Mouse (Mus musculus) liver, adult (tissue): ENCODE results near the gene Smim13.

ENCODE experiments used
- GATA4 ChIP-seq: IDR thresholded peaks from 2 replicates; pipeline ENCODE4 v1.6.1; 2014; ENCODE audit warnings: mild to moderate bottlenecking, low read length; ENCODE audit not compliant: insufficient replicate concordance

Gene Smim13

DNA sequence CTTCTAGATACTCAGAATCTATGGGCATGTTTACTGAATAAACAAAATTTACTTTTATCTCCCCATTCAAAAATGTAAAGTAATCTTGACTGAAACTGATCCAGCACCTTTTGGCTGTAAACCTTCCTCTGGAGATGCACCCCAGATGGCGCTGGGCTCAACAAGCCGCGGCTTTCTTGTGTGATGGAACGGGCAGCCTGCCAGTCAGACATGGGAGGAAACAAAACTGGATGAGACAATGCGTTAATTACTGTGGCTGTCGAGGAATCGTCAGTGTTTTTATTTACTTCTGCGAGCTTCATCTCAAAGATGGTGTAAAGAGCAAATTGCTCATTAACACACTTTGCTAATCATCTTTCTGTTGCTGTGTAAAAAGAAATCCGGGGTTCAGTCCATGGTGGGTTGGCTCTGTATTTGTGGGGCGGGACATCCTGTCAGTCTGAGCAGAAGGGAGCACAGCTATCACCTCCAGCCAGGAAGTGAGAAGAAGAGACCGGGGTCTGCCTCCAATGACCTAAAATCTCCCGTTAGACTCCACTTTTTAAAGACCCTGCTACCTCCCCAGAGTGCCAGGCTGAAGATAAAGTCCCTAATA lies 18.2 kb upstream of the Smim13 start:
- no peak for TF ChIP-seq GATA4

DNA sequence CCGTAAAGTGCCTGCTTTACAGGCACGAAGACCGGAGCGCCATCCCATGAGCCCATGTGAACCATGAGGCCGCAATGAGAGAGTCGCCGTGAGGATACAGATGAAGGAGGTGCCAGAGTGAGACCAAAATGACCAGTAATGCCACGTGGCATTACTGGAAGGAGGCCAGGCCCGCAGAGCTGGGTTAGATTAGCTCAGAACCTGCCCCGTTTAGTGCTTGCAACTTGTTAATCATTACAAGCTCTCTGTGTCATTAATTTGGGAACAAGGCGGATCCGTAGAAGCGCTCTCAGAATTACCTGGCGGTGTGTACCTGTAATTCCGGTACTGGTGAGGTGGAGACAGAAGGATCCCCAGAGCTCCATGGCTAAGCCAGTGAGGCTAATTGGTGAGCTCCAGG lies 17.4 kb upstream of the Smim13 start:
- TF ChIP-seq GATA4: no peak

DNA sequence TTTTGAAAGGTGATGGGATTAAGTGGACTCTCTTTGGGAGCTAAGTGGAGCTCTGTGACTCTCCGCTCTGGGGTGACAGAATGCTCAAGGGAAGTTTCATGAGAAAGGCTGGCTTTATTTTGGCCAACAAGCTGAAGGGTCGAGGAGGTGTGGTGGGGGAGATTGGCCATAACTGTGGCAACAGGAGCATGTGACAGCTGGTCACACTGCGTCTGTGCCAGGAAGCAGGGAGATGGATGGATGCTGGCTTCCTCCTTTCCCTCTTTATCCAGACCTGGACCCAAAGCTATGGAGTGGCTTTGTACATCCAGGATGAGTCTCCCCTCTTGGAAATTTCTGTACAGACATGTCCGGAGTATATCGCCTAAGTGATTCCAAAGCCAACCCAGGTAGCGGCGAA lies 16.4 kb upstream of the Smim13 start:
- TF ChIP-seq GATA4: no peak

DNA sequence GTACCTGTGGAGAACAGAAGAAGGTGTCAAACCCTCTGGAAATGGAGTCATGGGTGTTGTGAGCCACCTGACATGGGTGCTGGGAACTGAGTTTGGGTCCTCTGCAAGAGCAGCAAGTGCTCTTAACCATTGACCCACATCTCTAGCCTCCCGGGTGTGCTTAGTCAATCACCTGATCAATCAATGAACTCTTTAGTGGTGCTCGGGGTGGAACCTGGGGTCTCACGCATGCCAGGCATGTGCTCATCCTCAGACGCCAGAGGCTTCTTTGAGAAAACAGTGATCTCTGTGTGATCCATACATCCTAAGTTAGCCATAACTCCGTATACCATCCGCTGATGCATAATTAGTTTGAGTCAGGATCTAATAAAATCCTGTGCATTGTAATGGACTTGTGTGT lies 14.5 kb upstream of the Smim13 start:
- no peak for TF ChIP-seq GATA4

DNA sequence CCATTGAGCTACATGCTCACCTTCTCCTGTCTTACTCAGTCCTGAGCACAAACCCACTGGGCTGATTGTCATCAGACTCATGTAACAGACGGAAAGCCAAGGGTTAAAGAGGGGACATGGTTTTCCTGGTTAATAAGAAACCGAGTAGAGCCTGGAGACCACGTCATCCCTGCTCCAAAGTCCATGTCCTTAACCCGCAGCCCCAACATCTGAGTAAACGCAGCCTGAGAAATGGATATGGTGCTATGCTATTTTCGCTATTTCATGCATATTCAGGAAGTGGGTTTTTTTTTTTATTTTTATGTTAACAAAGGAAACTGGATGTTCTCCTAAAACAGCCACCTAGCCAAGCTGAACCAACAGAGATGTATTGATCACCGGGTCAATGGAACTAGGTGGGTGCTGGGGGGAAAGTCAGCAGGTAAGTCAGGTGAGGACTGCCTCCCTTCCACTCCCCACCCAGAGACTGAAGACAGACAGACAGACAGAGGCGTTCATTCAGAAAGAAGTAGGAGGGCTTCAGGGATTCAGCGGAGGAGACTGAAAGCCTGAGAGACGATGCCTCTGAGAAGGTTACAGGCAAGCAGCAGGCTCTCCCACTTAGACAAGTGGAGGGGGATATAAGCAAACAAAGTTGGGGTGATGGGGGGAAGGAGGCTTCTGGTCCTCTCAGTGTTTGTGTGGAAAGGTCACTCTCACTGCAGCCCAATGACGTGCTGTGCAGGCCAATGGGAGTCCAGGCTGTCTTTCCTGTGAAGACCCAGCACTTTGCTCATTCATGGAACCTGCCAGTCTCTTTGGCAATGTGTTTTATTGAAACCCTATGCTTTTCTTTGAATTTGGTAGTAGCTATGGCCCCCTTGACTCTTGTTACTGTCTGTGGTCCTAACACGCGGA lies 13.6 kb upstream of the Smim13 start:
- no peak for TF ChIP-seq GATA4

DNA sequence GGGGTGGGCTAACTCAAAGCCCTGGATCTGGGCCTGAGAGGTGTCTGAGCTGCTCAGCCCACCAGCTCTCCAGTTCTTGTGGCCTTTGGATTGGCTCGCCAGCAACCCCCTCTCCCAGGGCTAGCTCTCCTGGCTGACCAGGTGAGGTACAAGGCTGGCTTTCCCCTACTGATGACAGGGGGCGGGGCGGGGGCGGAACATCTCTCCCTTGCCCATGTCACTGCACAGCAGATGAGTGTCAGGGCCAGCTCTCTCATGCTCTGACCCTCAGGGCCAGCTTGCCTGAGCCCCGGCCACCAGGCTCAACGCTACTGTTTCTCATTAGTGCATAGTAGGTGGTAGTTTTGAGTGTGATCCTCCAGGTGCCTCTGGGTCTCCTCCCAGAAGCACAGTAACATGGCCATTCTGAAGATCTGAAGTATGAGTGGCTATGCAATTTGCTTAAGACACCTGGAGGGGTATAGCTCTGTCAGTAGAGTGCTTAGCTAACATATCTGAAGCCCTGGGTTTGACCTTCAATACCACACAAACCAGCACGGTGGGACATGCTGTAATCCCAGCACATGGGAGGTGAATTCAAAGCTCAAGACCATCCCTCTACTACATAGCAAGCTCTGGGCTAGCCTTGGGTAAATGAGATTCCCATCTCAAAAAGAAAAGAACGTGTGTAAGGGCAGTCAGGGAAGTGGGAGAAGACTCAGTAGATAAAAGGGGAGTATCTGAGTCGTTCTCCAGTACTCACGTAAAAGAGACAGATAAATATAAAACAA lies 11.4 kb upstream of the Smim13 start:
- no peak for TF ChIP-seq GATA4

DNA sequence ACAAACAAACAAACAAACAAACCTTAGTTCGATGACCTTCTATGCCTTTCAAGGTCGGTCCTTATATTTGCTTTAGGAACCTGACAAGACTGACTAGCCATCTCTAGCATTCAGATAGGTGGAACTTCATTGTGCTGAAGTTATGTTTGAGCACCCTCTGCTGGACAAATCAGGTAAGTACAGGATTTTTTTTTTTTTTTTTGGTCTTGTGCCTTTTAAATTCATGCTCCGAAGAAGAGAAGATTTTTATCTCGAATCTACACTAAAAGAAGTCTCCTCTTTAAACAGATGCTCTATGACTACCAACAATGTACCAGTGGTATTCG lies 10.9 kb upstream of the Smim13 start:
- TF ChIP-seq GATA4: no peak

DNA sequence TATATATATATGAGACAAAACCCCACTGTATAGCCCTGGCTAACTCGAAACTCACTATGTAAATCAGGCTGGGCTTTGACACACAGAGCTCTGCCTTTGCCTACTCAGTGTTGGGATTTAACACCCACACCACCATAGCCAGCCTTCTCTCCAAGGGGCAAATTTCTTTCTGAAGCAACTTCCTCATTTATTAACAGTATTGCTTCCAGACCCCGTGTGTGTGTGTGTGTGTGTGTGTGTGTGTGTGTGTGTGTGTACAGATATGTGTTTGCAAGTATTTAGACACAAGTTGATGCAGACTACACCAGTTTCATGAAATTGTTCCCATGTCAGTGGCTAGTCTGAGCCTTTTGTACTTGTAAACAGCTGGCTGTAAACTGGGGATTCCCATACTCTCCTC lies 8.1 kb upstream of the Smim13 start:
- no peak for TF ChIP-seq GATA4

DNA sequence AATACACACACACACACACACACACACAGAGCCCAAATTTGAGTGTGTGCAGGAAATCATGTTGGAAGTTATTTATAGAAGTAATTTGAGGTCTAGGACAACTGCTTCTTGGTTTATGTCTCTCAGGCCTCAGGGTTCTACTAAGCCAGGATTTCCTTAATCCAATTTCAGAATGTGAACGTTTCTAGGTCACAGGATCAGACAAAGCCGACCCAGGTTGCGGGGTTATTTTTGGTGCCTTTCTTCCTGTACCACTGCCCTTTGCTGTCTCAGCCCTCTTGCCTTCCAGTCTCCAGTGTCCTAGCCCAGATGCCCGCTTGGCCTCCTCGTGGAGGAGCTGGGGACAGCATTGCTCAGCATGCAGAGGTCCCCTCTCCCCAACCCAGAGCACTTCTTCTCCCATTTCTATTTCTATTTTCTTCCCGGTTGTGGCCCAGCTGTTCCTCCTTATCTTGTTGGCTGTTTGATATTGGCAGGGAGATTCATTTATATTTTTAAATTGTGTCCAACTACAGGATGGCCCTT lies 5.3 kb upstream of the Smim13 start:
- TF ChIP-seq GATA4: no peak

DNA sequence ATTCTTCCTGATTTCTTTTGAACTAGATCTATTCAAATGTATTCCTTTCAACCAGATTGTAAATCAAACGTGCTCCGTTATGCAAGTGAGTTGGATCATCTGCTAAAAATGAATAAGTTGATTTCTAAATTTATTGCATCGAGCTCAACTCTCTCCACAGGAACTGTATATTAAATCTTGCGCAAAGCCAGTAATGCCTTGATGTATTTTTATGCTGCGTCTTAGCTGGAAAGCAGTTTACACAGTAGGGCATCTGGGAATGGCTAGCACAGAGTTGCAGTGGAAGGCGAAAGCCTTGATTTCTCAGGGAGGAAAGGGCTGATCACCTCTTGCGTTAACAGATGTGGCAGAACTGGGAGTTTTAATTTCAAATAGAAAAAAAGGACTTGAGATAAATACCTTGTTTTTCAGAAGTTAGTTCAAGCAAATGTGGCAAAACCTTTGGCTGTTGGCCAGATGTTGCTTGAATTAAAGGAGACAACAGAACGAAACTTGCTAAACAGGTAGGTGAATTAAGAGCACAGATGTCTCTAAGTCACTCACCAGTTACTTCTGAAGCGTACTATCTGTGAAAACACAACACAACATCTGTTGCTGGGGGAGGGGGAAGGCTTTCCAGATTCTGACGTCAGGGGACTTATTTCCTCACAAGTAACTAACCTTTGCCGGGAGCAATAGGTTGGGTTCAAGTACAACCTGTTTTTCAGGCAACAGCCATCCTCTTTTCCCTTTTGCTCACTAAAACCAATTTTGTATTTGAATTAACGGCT lies 708 bp upstream of the Smim13 start:
- TF ChIP-seq GATA4: no peak

DNA sequence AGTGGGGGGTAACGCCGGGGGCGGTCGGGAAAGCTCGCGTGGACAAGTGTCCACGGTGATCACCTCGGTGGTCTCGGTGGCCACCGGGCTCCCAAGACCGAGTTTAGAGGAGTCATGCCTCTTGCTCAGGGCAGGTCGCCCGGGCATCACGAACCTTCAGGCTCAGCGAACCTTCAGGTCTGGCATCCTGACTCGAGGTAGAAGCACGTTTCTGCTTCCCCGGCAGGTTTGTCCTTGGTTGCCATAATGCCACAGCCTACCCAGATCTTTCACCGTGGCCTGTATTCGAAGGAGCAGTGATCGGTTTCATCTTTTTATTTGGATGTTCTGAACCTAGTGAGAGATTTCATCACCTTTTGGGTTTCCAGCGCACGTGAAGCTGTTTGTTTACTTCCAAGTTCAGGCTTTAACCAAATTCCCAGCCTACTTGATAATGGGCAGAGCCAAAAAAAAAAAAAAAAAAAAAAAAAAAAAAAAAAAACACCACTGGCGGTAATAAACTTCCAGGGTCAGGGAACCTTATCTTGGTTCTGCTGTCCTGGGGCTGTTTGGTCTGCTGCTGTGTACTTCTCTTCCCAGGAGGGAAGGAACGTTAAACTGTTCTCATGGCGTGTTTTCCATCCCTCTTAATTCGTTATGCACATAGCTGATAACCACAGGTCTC lies 806 bp downstream of the Smim13 start:
- TF ChIP-seq GATA4: peak; percentile 22; the same call in 1 of the 2 replicates

DNA sequence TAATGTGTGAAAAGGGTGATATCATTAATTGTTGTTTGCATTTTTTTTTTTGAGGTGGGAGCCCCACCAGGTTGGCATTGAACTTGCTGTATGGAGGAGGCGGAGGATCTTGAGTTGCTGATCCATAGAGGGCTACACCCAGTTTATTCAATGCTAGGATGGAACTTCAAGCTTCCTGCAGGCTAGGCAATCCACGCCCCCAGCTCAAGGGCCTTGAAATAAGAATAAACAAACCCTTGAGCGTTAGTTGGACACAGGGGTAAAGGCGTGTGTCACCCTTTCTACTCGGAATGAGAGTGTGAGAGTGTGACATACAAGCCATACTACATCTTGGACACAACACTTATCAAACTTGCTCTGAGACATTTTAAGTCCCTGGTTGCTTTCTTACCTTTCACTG lies 2.0 kb downstream of the Smim13 start:
- no peak for TF ChIP-seq GATA4

DNA sequence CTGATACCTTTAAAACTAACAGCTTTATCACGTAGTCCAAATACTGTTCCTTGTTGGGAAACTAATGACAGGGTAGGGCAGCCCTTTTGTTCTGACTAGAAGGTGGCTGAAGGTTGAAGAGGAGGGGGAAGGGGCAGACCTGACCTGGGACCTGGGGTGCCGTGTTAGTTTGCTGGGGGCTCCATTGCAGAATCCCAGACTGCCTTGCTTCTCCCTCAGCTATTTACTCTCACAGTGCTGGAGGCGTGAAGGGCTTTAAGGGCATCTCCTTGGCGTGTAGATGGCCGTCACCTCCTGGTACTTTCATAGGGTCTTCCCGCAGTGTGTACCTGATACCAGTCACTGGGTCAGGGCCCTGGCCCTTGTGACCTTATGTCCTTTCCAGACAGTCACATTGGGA lies 2.5 kb downstream of the Smim13 start:
- TF ChIP-seq GATA4: no peak

DNA sequence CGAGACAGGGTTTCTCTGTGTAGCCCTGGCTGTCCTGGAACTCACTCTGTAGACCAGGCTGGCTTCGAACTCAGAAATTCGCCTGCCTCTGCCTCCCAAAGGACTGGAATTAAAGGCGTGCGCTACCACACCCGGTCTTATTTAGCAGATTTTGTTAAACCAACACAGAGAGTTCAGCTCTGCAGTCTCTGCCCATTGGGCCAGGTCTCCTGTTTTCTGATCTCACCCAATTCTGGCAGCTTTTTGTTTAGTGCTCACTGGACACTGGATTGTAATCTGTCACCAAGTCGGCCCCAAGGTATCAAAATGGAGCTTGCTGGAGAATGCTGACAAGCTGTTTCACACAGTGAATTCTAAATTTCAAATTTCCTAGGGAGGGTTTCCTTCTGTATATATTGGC lies 3.1 kb downstream of the Smim13 start:
- TF ChIP-seq GATA4: no peak

DNA sequence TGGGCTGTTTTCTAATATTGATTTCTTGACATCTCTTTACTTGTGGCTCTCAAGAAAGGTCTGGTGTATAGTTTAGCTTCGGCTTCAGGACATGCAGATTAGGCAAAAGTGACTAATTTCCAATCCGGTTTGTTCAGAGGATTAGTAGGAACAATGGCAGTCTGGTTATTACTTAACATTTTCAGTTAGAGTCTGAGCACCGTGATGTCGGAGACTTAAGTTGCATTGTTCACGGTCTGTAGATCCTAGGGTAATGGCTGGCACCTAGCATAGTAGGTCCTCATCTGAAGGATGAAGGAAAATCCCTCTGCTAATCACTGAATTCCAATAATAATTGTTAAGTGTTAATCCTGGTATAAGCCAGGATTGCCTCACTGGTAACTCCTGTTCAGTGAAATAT lies 6.5 kb downstream of the Smim13 start:
- no peak for TF ChIP-seq GATA4
